Mouse (Mus musculus): Measurements from ENCODE around the gene Tmem238.

Tmem238 gene

DNA sequence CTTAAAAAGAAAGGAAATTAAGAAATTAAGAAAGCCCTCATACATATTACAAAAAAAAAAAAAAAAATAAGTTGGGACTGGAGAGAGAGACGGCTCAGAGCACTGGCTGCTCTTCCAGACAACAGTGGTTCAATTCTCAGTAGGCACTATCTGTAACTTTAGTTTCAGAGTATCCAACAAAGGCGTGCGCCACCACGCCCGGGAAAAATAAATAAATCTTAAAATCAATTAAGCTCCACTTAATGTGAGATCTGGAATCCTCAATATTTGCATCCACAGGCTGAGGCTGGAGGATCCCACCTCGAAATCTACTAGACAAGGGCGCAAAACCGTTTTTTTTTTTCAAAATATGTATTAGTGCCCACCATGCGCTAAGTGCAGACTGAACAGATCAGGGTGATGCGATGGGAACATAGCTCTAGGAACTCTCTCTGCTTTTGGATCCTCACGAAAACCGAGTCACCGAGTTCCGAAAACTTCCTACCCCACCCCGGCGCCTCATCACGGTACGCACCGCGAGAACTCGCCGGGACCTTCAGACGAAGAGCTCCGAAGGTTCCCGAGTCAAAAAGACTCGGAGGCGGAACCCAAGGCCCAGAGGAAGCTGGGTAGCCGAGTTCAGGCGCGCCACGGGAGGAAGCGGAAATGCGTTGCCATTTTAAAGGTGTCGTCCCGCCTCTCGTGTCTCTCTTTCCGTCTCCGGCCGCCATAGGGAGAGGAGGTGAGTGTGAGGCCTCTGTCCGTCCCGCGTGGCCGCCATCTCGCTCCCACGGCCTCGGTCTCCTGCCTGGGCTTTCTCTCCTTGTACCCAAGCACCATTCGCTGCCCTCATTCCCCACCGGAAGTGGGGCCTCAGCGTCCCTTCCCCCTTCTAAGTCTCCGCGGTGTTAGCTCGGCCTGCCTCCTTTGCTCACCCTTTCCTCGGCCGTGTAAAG lies 3.1 kb upstream of the Tmem238 start, which contains the start of gene Rpl28:
Rpl28 (plus strand) TSS at position 597 of the 935 bp plus-strand sequence.
- DNase-seq (ENCODE audit: low read depth) = peak; percentile 96

DNA sequence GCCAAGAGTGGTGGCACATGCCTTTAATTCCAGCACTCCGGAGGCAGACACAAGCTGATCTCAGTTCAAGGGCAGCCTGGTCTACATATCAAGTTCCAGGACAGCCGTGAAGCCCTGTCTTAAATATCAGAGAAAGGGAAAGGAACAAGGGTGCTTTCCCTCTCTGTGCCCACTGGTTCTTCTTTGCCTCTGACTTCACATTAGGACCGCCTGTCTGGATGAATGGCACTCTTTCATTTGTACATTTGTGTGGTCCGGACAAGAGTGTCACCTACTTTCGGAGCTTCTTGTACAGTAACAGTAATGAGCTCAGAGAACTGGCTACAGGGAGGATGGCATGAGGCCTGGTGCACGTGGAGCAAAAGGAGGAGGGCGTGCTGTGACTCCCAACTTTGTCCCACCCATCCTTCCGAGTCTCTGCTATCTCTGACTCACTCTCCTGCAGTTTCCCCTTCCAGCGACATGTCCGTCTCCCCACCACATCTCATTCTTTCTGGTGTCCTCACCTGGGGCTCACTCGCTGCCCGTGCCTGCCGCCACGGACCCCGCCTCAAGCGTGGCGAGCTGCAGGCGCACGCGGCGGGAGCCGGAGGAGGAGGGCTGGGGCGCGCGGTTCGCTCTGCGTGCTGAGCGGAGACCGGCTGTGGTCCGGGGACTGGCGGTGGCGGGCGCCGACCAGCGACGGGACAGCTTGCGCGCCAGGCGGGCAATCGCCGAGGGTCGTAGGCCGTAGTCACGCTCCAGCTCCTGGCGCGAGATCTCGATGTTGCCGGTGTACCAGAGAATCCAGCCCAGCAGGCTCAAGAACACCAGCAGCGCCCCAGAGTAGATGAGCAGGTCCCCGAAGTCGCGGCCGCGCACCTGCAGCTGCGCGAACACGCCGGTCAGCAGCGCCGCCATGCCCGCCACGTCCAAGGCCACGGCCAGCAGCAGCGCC lies 689 bp downstream of the Tmem238 start:
- no peak for DNase-seq (ENCODE audit: low read depth)

DNA sequence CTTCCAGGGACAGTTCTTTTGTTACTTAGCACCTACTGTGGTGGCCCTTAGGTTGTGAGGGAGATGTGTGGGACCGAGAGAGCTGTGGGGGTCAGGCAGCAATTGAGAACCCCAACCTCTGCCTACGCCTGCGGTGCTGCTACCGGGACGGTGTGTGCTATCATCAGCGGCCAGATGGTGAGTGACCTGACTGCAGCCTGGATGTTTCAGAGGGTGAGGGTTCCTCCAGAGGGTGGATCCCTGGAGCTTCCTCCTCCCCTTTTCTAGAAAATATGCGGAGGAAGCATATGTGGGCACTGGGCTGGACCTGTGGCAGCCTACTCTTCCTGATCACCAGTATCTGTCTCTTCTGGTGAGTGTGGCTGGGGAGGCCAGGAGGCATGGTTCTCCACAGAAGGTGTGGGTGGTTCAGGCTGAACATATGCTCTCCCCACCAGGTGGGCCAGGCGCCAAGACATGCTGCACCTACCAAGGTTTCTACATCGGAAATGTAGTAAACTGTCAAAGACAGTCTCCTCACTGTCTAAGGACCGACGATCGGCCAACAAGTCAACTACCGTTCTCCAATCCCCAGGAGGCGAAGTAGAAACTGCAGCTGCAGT lies 5.7 kb downstream of the Tmem238 start:
- DNase-seq (ENCODE audit: low read depth) = no peak

DNA sequence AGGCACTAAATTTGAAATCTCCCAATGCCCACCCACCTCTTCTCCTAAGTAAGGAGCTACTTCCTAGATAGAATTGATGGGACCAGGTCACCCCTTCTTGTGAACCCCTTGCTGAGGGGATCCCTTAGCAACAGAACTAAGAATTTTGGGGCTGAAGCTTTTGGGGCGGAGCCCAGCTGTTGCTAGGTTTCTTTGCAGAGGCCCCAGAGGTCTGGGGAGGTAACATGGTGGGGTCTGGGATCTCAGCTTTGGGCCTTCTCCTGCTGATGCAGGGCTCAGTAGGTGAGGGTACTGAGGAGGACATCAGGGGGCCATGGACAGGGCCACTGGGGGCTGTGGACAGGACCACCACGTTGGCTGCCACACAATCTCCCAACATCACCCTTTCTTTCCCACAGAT lies 6.7 kb downstream of the Tmem238 start, which contains the start of the genes Il11 and Tmem190:
Il11 (minus strand) TSS at position 101 of the 400 bp plus-strand sequence.
Tmem190 (plus strand) TSS at position 179 of the 400 bp plus-strand sequence.
- no peak for DNase-seq (ENCODE audit: low read depth)

DNA sequence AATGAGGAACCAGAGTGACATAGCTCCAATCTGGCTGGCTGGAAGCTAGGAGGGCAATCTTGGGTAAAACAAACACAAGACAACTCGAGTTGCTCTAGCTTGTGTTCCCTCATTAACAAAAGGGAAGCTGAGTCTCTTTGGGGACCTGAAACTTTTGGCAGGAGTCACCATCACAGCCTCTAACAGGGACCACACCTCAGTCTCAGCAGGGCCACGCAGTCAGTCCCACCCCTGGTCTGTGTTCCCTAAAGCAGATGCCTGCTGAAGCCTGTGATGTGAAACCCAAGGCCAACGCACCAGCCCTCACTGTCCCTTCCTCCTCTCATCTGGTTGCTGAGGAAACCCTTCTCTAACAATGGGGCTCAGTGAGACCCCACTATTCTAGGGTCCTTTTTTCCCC lies 7.3 kb downstream of the Tmem238 start:
- no peak for DNase-seq (ENCODE audit: low read depth)

DNA sequence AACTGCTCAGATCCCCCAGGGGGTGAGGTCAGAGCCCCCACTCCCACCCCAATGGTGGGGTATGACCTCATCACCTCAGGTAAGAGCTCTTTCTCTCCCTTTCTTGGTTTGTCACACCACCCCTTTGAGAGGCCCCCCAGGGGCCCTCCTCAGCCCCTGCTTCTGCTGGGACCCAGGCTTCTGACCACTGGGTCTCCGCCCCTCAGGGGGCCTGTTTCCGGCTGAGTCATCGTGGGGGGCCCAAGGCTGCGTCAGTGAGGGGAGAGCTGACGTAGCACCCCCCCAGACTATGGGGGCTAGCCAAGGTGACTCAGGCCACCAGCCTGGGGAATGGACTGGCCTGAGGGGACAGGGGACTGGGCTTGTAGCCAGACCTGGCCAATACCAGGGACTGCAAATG lies 9.5 kb downstream of the Tmem238 start:
- no peak for DNase-seq (ENCODE audit: low read depth)

DNA sequence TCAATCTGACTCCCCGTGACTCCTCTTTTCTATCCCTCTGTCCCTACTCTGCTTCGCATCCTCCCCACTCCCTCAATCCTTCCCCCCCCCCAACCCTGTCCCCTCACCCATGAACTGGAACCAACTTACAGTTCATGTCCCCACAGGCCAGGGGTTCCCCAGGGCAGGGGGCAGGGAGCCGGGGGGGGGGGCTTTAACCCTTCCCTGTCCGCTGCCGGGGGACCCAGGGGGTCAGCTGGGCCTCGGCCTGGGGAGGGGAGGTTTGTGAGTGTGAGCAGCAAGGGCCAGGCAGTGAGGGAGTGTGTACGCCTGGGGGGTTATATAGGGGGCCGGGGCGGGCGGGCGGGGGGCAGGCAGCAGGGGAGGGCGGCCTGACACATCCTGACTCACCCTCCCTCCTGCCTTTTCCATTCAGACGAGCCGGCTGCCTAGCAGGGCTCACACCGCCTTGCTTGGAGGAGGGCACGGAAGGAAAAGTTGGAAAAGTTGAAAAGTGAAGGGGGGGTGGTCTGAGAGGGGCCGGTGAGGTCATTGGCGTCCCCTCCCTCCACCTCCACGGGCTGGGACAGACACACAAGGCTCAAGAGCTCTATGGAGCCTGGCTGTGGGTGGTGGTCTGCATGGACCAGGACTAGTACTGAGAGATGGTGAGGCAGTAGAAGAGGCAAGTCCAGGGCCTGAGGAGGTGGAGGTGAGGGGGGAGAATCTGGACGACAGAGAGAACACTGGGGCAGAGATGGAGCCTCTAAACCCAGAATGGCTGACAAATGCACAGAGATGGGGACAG lies 11.4 kb downstream of the Tmem238 start:
- no peak for DNase-seq (ENCODE audit: low read depth)

DNA sequence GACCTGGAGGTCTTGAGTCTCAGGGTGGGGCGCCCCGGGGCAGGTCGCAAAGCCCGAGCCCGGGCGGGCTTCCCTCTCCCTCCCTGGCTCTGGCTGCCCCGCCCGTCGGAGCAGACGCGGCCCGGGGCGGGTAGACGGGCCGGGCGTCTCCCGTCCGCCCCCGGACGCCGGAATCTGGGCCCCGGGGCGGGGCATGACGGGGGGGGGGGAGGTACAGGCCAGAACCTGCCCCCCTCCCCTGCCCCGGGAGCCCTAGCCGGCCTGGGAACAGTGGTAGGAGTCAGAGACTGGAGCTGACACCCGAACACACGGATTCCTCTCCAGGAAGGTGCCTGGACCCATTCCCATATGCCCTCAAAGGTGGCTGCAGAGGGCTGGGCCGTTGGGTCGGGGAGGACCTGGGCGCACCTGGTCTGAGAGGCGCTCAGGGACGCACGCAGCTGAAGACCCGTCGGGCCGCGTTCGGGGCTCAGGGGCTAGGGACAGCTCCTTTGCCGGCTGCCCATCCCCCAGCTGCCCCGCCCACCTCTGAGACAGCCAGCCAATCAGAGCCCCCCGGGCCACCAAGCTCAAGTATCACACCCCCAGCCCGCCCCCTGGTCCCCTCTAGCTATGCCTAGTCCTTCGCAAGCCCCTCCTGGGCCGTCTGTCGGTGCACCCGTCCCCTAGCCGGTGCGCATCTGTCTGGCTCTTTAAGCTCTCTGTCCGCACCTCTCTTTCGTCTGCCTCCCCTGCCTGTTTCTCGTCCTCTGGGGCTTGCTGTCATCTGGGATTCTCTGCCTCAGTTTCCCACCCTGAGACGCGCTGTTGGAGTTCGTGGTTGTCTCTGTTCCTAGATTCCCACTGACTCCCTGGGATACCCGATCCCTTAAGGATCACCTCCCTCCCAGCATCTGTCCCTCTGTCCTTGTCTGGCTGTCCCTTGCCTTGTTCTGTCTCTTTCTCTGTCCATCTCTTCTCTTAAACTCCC lies 12.3 kb downstream of the Tmem238 start:
- no peak for DNase-seq (ENCODE audit: low read depth)

DNA sequence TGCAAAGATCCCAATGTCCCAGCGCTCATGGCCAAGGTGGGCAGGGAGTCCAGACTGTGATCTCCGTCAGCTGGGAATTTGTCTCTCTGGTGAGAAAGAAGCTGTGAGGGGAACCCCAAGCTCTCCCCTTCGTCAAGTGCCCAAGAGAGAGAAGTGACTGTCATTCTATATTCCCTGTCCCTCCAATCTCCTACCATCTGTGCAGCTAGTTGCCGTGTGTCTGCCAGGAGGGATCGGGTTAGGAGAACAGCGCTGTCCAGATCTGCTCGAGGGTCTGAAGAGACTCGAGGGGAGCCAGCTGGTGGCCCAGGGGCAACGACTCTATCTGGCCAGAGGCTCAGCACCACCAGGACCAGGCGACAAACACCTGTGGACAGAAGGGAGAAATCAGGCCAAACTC lies 13.3 kb downstream of the Tmem238 start:
- DNase-seq (ENCODE audit: low read depth) = no peak

DNA sequence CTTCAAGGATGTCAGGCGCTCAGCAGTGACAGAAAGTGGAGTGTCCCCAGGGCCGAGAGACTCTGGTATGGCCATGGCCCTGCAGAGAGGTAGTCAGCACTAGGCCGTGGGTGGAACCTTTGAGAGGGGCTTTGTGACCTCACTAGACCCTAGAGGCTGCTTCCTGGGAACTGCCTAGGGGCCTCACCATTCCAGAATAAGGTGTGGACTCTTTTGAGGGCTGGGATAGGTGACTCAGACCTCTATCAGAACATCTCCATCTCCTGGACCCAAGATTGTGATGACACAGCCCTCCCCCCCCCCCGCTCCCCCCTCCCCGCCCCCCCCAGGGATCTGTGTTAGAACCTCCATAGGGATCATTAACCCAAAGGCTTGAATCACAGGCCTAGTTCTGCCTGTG lies 18.3 kb downstream of the Tmem238 start, which contains the start of gene Fam71e2:
Fam71e2 (minus strand) TSS at position 101 of the 400 bp plus-strand sequence.
- no peak for DNase-seq (ENCODE audit: low read depth)

DNA sequence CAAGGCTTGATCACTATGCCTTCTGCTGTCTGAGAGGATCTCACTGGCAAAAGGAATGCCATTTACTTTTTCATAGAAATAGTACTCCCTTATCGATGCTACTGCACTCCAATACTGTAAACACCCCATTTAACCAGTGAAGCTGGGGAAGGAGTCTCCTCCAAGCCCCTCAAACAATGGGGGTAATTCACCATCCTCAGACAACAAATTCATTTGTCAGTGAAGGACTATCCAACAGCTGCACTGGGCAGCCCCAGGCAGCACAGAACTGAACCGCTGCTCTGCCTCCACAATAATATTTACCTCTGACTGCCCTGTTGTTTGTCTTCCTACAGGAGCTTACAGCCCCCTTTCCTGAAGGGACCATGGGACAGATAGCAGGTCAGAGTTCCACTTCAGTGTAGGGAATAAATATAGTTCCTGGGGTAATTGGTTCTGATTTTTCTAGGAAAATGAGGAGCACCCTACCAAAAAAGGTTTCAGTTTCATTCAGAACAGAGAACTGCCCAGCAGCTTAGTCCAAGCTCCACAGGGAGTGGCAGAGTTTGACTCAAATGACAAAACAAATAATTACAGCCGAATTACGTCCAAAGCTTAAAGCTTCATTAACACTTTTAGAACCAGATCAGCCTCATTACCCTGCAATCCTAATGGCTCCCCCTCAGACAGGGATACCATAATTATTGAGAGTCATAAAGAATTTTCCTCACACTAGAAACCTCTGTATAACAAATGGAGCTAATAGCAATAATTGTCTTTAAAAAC lies 24.3 kb downstream of the Tmem238 start:
- no peak for DNase-seq (ENCODE audit: low read depth)

DNA sequence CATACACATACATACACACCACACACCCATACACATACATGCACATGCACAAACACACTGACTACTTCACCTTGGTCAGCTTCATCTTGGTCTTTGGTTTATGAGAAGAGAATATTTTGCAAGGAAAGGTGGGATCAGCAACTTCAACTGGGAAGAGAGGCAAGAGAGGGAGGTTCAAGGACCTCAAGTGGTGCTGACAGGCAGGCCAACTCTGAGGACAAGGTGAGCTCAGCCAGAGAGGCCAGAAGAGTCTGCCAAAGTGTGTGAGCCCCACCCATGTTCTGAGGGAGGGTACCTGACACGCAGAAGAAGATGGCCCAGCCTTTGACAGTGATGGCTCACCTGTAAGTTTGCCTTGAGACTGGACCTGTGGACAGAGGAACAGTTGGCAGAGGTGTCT lies 29.8 kb downstream of the Tmem238 start:
- DNase-seq (ENCODE audit: low read depth) = no peak

DNA sequence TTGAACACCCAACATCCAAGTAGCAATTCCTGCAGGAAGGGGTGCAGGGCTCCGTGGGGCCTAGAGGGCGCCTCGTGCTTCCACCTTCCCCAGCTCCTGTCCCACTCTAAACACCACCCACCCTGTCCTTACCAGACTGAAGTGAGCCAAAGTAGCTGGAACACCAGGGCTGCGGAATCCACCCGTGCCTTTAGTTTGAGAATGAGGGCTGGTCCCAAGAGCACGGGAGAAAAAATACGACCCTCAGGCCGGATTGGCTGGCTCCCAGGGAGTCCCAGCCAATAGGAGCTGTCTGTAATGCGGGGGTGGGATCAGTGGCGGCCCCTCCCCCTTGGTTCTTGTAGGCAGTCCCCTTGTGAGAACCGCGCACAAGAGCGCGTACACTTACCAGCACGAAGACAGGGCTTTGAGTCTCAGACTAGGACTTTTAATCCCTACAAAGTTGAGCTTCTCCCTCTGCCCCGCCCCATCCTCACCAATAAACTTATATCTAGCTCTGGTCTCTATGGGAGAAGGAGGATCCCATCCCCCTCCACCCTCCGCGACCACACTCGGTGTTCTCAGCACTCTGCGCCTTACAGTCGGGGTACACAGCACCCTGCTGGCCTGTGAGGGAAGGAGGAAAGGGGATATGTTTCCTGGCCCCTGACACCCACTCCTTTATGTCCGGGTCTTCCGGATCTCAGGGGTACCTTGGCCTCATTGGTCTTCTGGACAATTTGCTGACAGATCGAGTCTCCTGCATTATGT lies 36.5 kb downstream of the Tmem238 start, which contains the start of gene Cox6b2:
Cox6b2 (minus strand) TSS at position 274 of the 750 bp plus-strand sequence.
- DNase-seq (ENCODE audit: low read depth) = peak; percentile 93

DNA sequence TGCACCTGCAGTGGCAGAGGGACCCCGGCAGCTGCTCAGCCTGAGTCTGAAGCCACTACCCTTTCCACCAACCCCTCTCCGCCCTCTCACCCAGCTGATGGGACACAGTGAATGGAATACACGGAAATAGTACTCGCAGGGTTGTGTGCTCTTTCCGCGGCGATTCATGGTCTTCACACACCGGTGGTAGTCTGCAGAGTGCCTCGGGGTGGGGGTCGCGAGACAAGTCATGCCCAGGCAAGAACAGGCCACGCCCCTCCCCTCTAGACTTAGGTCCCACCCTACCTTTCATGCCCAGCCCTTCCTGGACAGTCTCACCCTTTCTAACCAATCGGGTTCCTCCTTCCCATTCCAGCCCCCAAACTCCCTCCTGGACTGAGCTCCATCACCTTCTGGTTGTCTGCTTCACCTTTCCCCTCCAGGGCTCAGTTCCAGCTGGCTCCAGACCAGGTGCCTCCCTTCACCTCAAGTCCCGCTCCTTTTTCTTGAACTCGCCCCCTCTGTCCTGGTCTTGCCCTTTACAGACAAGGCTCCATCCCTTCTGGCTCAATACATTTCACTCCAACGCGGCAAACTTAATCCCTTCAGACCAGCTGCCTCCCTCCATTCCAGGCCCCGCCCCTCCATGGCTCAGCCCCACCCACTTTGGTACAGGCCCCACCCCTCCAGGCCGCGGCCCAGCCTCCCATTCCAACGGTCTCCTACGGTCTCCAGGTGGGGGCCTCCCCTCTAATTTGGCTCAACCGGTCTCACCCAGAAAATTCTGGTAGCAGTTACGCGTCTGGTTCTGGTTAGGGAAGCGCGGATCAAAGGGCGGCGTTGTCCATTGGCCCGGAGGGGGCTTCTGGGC lies 37.3 kb downstream of the Tmem238 start:
- DNase-seq (ENCODE audit: low read depth) = no peak

DNA sequence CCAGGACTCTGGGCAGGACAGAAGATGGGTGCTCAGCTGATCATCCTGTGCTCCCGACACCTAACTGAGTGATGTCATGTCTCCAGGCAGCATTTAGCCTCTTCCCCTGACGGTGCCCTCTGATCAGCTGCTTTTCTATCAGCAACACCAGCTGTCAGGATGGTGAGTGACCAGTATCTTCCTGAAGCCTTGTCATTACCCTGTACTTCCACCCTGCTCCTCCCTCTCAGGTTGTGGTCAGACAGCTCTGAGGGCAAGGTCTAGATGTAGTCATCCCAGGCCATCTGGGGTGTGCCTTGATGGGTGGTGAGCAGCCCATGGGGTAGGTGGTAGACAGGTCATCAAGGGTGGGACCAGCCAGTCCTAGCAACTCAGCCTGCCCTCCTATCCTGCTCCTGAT lies 40.3 kb downstream of the Tmem238 start:
- DNase-seq (ENCODE audit: low read depth) = no peak

DNA sequence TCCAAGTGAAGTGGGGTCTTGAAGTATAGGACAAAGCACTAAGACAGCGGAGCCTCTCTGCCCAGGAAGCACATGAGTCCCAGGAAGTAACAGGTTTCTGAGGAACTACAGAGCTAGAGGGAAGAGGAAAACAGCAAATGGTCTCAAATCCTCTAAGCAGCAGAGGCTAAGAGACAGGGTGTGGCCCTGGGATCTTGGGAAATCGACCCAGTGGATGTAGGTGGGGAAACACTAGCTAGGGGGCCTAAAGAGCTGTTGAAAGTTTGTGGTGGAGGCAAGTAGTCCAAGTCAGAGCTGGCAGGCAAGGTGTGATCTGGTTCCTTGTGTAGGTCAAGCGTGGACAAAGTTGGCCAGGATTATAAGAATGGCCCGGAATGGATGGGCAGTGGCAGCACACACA lies 41.1 kb downstream of the Tmem238 start:
- no peak for DNase-seq (ENCODE audit: low read depth)

DNA sequence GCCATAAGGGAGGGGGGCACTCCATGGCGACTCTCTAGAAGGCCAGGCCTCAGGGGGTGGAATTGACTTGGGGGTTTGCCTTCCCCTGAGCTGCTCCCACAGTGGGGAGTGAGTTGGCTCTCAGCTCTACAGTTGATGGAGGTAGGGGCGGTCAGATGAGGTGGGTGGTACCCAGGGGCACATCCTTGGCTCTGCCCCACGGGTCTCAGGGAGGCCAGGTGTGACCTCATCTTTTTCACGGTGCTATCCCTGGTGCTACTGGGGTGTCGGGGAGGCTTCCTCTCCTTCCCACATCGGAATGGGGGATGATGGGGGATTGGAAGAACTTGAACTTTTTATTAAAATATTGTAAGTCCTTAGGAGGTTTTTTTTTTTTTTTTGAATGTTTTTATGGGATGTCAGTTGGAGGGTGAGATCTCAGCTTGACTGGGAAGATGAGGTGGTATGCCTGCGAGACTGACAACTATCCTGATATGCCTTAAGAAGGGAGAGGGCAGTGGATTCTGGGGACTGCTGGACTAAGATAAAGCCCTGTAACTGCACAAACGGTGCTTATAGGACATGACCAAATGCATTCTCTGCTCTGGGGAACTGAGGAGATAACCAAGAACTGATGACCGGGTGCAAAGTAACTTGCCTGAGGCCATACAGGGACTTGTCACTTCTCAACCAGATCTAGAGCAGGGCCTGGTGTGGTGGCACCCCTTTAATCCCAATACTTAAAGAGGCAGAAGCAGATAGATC lies 42.1 kb downstream of the Tmem238 start:
- DNase-seq (ENCODE audit: low read depth) = no peak

Data from c-Kit-positive CD71-positive TER-119-negative erythroid progenitor cells, embryonic 14.5 days (primary cell).